Mouse (Mus musculus): Measurements from ENCODE around the gene Prepl.

- no peak for TF ChIP-seq POLR2AphosphoS2 (IDR thresholded peaks at IDR 0.05; ENCODE audit: insufficient read length, low read depth)
- no peak for TF ChIP-seq MYOD1 (IDR thresholded peaks at IDR 0.05; ENCODE audit: control insufficient read depth in 1 of 3, insufficient read length in 2 of 3, low read depth in 2 of 3)
- TF ChIP-seq CEBPB (IDR thresholded peaks at IDR 0.05; ENCODE audit: insufficient read depth, poor library complexity, severe bottlenecking): no peak
- TF ChIP-seq E2F4 (IDR thresholded peaks at IDR 0.05; ENCODE audit: insufficient read depth): no peak
- TF ChIP-seq MAX (IDR thresholded peaks at IDR 0.05; ENCODE audit: low read depth): no peak
- TF ChIP-seq POLR2A (IDR thresholded peaks at IDR 0.05; ENCODE audit: insufficient read length, low read depth): no peak
- no peak for TF ChIP-seq SRF (IDR thresholded peaks at IDR 0.05; ENCODE audit: control insufficient read depth, insufficient read length, low read depth)
- TF ChIP-seq USF1 (IDR thresholded peaks at IDR 0.05; ENCODE audit: low read depth): no peak
- TF ChIP-seq TCF12 (IDR thresholded peaks at IDR 0.05; ENCODE audit: insufficient read depth, poor library complexity, severe bottlenecking): no peak
- TF ChIP-seq TCF3 (IDR thresholded peaks at IDR 0.05; ENCODE audit: insufficient read length, low read depth): no peak
- no peak for TF ChIP-seq MYOG (IDR thresholded peaks at IDR 0.05; ENCODE audit: control insufficient read depth in 1 of 3, insufficient read depth in 1 of 3, insufficient read length in 2 of 3, low read depth in 2 of 3)
These were observed 16.0 kb downstream of the Prepl start for GRCm38 (mm10) chr17:85074083-85074482.
